Mouse (Mus musculus): ENCODE results near the gene Stx4a. TPM values are rescaled to one million over a fixed set of nuclear protein-coding genes. Genes with fewer than 3 reads are reported as not detected.
A peak's percentile ranks its signal among the peaks of the same experiment; 100 is the strongest.

The Stx4a gene
- polyA plus RNA-seq, 1 experiment from 2014 or later, result 9.7 TPM

- DNase-seq (ENCODE audit: low spot score), result no peak
These were observed 25.5 kb upstream of the Stx4a start for GRCm38 (mm10) chr7:127798591-127798990.

GRCm38 (mm10) chr7:127799211-127799610 lies 24.9 kb upstream of the Stx4a start:
- H3K27me3 ChIP-seq (replicated peaks; ENCODE audit: control insufficient read depth, insufficient read depth, low read length), result no peaks in the 10 kb centered on the region
- H3K9me3 ChIP-seq (replicated peaks; ENCODE audit: control insufficient read depth, low read length), result no peaks in the 10 kb centered on the region
- no peak overlapping the region for H3K4me2 ChIP-seq (ENCODE audit: low read length)
- WGBS, result 92% methylated on average over 13 of the region's 13 CpGs
- no peak for ATAC-seq
- H3K4me1 ChIP-seq (ENCODE audit: control insufficient read depth, insufficient read depth, low read length), result no peaks in the 10 kb centered on the region
- no peak overlapping the region for H3K4me3 ChIP-seq (ENCODE audit: low read depth, low read length)
- DNase-seq (ENCODE audit: low spot score), result no peak
- peaks cover 65% of the 10 kb centered on the region for H3K36me3 ChIP-seq (ENCODE audit: control insufficient read depth, insufficient read depth, low read length)
- H3K9ac ChIP-seq (ENCODE audit: low read length), result no peak overlapping the region
- H3K27ac ChIP-seq (ENCODE audit: low read depth, low read length), result no peak overlapping the region

More at GRCm38 (mm10) chr7:127798591-127798990, 25.5 kb upstream of the Stx4a start:
- Histone ChIP-seq H3K27ac (ENCODE audit: low read depth, low read length) (no peak overlapping the region), H3K4me1 (ENCODE audit: control insufficient read depth, insufficient read depth, low read length) (no peaks in the 10 kb centered on the region), H3K36me3 (ENCODE audit: control insufficient read depth, insufficient read depth, low read length) (peaks cover 71% of the 10 kb centered on the region), H3K27me3 (replicated peaks; ENCODE audit: control insufficient read depth, insufficient read depth, low read length) (no peaks in the 10 kb centered on the region), H3K9me3 (replicated peaks; ENCODE audit: control insufficient read depth, low read length) (no peaks in the 10 kb centered on the region), H3K4me2 (ENCODE audit: low read length) (no peak overlapping the region), H3K4me3 (ENCODE audit: low read depth, low read length) (no peak overlapping the region), H3K9ac (ENCODE audit: low read length) (no peak overlapping the region)
- WGBS, result 93% methylated on average over 4 of the region's 4 CpGs
- ATAC-seq, result no peak

GRCm38 (mm10) chr7:127799738-127800137 lies 24.4 kb upstream of the Stx4a start:
- DNase-seq (ENCODE audit: low spot score) (no peak), ATAC-seq (peak; percentile 24; the same call in 1 of the 2 replicates)
- H3K27me3 ChIP-seq (replicated peaks; ENCODE audit: control insufficient read depth, insufficient read depth, low read length), result no peaks in the 10 kb centered on the region
- H3K9me3 ChIP-seq (replicated peaks; ENCODE audit: control insufficient read depth, low read length), result no peaks in the 10 kb centered on the region
- WGBS, result 88% methylated on average over 1 of the region's 1 CpGs
- H3K27ac ChIP-seq (ENCODE audit: low read depth, low read length), result no peak overlapping the region
- no peak overlapping the region for H3K4me2 ChIP-seq (ENCODE audit: low read length)
- peaks cover 61% of the 10 kb centered on the region for H3K36me3 ChIP-seq (ENCODE audit: control insufficient read depth, insufficient read depth, low read length)
- no peak overlapping the region for H3K9ac ChIP-seq (ENCODE audit: low read length)
- H3K4me3 ChIP-seq (ENCODE audit: low read depth, low read length), result no peak overlapping the region
- no peaks in the 10 kb centered on the region for H3K4me1 ChIP-seq (ENCODE audit: control insufficient read depth, insufficient read depth, low read length)

GRCm38 (mm10) chr7:127800435-127801009 lies 23.6 kb upstream of the Stx4a start, which contains the start of gene Hsd3b7:
Hsd3b7 (plus strand) TSS chr7:127800604.
- Histone ChIP-seq H3K9ac (ENCODE audit: low read length) (no peak within 1 kb of the TSS; the same call in 1 of the 2 replicates), H3K4me3 (ENCODE audit: low read depth, low read length) (no peak within 1 kb of the TSS), H3K36me3 (ENCODE audit: control insufficient read depth, insufficient read depth, low read length) (peaks cover 56% of the 10 kb centered on the region), H3K4me1 (ENCODE audit: control insufficient read depth, insufficient read depth, low read length) (no peaks in the 10 kb centered on the region), H3K27ac (ENCODE audit: low read depth, low read length) (no peak within 1 kb of the TSS), H3K9me3 (replicated peaks; ENCODE audit: control insufficient read depth, low read length) (no peaks in the 10 kb centered on the region), H3K4me2 (ENCODE audit: low read length) (peak within 1 kb of the TSS; percentile 1; the same call in 1 of the 2 replicates), H3K27me3 (replicated peaks; ENCODE audit: control insufficient read depth, insufficient read depth, low read length) (no peaks in the 10 kb centered on the region)
- 24% methylated on average over 6 of the region's 6 CpGs for WGBS
- ATAC-seq (peak; percentile 80), DNase-seq (ENCODE audit: low spot score) (peak; percentile 88)

- 93% methylated on average over 8 of the region's 8 CpGs for WGBS
- H3K27ac ChIP-seq (ENCODE audit: low read depth, low read length), result no peak overlapping the region
- H3K9me3 ChIP-seq (replicated peaks; ENCODE audit: control insufficient read depth, low read length), result no peaks in the 10 kb centered on the region
- H3K4me3 ChIP-seq (ENCODE audit: low read depth, low read length), result no peak overlapping the region
- H3K4me2 ChIP-seq (ENCODE audit: low read length), result no peak overlapping the region
- DNase-seq (ENCODE audit: low spot score) (no peak), ATAC-seq (no peak)
- peaks cover 50% of the 10 kb centered on the region for H3K36me3 ChIP-seq (ENCODE audit: control insufficient read depth, insufficient read depth, low read length)
- H3K27me3 ChIP-seq (replicated peaks; ENCODE audit: control insufficient read depth, insufficient read depth, low read length), result no peaks in the 10 kb centered on the region
- H3K9ac ChIP-seq (ENCODE audit: low read length), result no peak overlapping the region
- no peaks in the 10 kb centered on the region for H3K4me1 ChIP-seq (ENCODE audit: control insufficient read depth, insufficient read depth, low read length)
These were observed 23.0 kb upstream of the Stx4a start for GRCm38 (mm10) chr7:127801010-127801621.

- no peak overlapping the region for H3K27ac ChIP-seq (ENCODE audit: low read depth, low read length)
- no peak for DNase-seq (ENCODE audit: low spot score)
- WGBS, result 93% methylated on average over 17 of the region's 17 CpGs
- no peak overlapping the region for H3K9ac ChIP-seq (ENCODE audit: low read length)
- no peak overlapping the region for H3K4me3 ChIP-seq (ENCODE audit: low read depth, low read length)
- peaks cover 43% of the 10 kb centered on the region for H3K36me3 ChIP-seq (ENCODE audit: control insufficient read depth, insufficient read depth, low read length)
- H3K4me2 ChIP-seq (ENCODE audit: low read length), result no peak overlapping the region
- no peaks in the 10 kb centered on the region for H3K27me3 ChIP-seq (replicated peaks; ENCODE audit: control insufficient read depth, insufficient read depth, low read length)
- no peaks in the 10 kb centered on the region for H3K9me3 ChIP-seq (replicated peaks; ENCODE audit: control insufficient read depth, low read length)
- ATAC-seq, result no peak
- H3K4me1 ChIP-seq (ENCODE audit: control insufficient read depth, insufficient read depth, low read length), result no peaks in the 10 kb centered on the region
These were observed 21.8 kb upstream of the Stx4a start for GRCm38 (mm10) chr7:127802313-127802712.

- Histone ChIP-seq H3K4me2 (ENCODE audit: low read length) (no peak overlapping the region), H3K36me3 (ENCODE audit: control insufficient read depth, insufficient read depth, low read length) (peaks cover 40% of the 10 kb centered on the region), H3K27ac (ENCODE audit: low read depth, low read length) (no peak overlapping the region), H3K27me3 (replicated peaks; ENCODE audit: control insufficient read depth, insufficient read depth, low read length) (no peaks in the 10 kb centered on the region), H3K4me3 (ENCODE audit: low read depth, low read length) (no peak overlapping the region), H3K9me3 (replicated peaks; ENCODE audit: control insufficient read depth, low read length) (no peaks in the 10 kb centered on the region), H3K9ac (ENCODE audit: low read length) (no peak overlapping the region), H3K4me1 (ENCODE audit: control insufficient read depth, insufficient read depth, low read length) (no peaks in the 10 kb centered on the region)
- DNase-seq (ENCODE audit: low spot score) (no peak), ATAC-seq (no peak)
- WGBS, result 51% methylated on average over 5 of the region's 5 CpGs
These were observed 15.3 kb upstream of the Stx4a start for GRCm38 (mm10) chr7:127808821-127809220.

GRCm38 (mm10) chr7:127809846-127810245 lies 14.2 kb upstream of the Stx4a start:
- Histone ChIP-seq H3K4me1 (ENCODE audit: control insufficient read depth, insufficient read depth, low read length) (no peaks in the 10 kb centered on the region), H3K27me3 (replicated peaks; ENCODE audit: control insufficient read depth, insufficient read depth, low read length) (no peaks in the 10 kb centered on the region), H3K27ac (ENCODE audit: low read depth, low read length) (no peak overlapping the region), H3K4me3 (ENCODE audit: low read depth, low read length) (no peak overlapping the region), H3K9ac (ENCODE audit: low read length) (no peak overlapping the region), H3K4me2 (ENCODE audit: low read length) (no peak overlapping the region), H3K9me3 (replicated peaks; ENCODE audit: control insufficient read depth, low read length) (no peaks in the 10 kb centered on the region), H3K36me3 (ENCODE audit: control insufficient read depth, insufficient read depth, low read length) (peaks cover 50% of the 10 kb centered on the region)
- DNase-seq (ENCODE audit: low spot score) (no peak), ATAC-seq (no peak)
- 80% methylated on average over 1 of the region's 1 CpGs for WGBS

GRCm38 (mm10) chr7:127810650-127811049 lies 13.4 kb upstream of the Stx4a start:
- Histone ChIP-seq H3K4me1 (ENCODE audit: control insufficient read depth, insufficient read depth, low read length) (no peaks in the 10 kb centered on the region), H3K9me3 (replicated peaks; ENCODE audit: control insufficient read depth, low read length) (no peaks in the 10 kb centered on the region), H3K27me3 (replicated peaks; ENCODE audit: control insufficient read depth, insufficient read depth, low read length) (no peaks in the 10 kb centered on the region), H3K27ac (ENCODE audit: low read depth, low read length) (no peak overlapping the region), H3K4me3 (ENCODE audit: low read depth, low read length) (no peak overlapping the region), H3K36me3 (ENCODE audit: control insufficient read depth, insufficient read depth, low read length) (peaks cover 51% of the 10 kb centered on the region), H3K9ac (ENCODE audit: low read length) (no peak overlapping the region), H3K4me2 (ENCODE audit: low read length) (no peak overlapping the region)
- ATAC-seq (no peak), DNase-seq (ENCODE audit: low spot score) (no peak)
- 84% methylated on average over 10 of the region's 10 CpGs for WGBS
